Mouse (Mus musculus) liver, postnatal 0 days (tissue): ENCODE measurements around the gene Lgals9.
A peak's percentile ranks its signal among the peaks of the same experiment; 100 is the strongest.

ENCODE experiments used
- CTCF ChIP-seq: sonication (generic); IDR thresholded peaks from 2 replicates; pipeline ENCODE4 v1.5.1; 2016; ENCODE audit warnings: antibody characterized with exemption, low read depth
- EP300 ChIP-seq: IDR thresholded peaks from 2 replicates; pipeline ENCODE4 v1.6.1; 2016; ENCODE audit warnings: antibody characterized with exemption, low read depth, mild to moderate bottlenecking

GRCm38 (mm10) chr11:78956260-78956659 lies 28.5 kb downstream of the Lgals9 start:
- no peak for TF ChIP-seq EP300
- peak; percentile 93 for TF ChIP-seq CTCF
